Mouse (Mus musculus) embryonic fibroblast, embryonic 13.5 days (primary cell): ENCODE results near the gene Hnrnpl.

ENCODE experiments used
- CTCF ChIP-seq: IDR thresholded peaks from 2 replicates; pipeline ENCODE4 v1.5.1; 2011; ENCODE audit warnings: mild to moderate bottlenecking, control low read depth, low read length, moderate library complexity, borderline replicate concordance; ENCODE audit not compliant: insufficient read depth
- POLR2A ChIP-seq: IDR thresholded peaks from 2 replicates; pipeline ENCODE4 v1.6.1; 2011; ENCODE audit warnings: low read depth, mild to moderate bottlenecking, control low read depth, low read length, moderate library complexity

- TF ChIP-seq CTCF (no peak), POLR2A (no peak)
These were observed 25.5 kb downstream of the Hnrnpl start, which contains the start of gene Lgals4 for GRCm38 (mm10) chr7:28833723-28834347.
